Mouse (Mus musculus): Measurements from ENCODE around the gene Tbxa2r.

Tbxa2r gene

DNA sequence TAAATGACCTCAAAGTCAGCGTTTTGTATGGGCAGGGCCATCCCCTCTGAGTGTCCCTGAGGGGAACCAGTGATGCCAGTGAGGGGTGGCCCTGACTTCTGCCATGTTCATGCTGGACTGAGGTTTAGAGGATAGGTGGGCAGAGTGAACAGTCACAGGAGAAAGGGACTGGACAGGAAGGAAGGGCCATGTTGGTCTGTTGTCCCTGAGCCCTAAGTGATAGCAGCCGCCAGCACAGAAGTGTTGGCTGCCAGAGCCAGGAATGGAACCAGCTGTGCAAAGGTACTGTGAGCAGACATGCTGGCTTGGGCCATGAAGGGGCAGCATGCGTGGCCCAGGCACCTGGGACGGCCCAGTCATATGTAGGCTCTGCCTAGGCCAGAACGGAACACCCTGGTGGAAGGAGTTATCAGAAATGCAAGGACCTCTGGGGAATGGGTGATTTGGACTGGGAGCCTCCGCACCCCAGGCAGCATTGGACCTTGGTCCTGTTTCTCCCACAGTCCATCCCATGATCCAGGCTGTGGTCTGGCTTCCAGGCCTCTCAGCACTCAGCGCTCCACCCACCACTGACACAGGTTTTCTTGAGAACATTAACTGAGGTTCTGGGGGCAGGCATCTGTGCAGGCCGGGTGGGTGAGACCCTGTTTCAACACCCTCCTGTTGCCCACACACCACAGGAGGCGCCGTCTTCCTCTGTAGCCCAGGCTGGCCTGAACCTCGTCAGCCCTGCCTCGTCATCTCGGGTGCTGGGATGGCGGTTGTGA is 28.8 kb upstream of the Tbxa2r start:
- no peak for DNase-seq (ENCODE audit: low read depth, low spot score)

DNA sequence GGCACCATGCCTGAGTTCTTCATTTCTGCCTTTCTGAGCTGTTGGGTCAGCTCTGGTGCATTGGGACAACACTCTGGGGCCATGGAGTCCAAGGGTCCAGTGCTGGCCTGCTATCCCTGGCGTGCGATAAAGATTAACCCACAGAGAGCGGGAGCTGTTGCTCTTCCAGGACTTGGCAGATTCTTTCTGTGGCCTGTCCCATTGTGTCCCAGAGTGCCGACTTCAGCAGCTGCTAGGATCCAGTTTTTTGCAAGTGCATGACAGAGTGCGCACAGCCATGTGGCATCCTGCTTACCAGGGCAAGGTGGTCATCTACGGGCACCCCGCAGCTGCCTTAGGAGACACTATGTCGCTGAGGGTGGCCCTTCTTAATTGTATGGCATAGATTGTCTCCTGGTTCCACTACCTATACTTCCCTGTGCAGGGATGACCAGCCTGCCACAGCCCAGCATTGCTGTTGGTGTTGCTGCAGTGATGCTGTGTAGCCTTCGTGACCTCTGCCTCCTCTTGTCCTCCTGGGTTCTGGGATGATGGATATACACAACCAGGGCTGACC is 28.1 kb upstream of the Tbxa2r start:
- no peak for DNase-seq (ENCODE audit: low read depth, low spot score)

DNA sequence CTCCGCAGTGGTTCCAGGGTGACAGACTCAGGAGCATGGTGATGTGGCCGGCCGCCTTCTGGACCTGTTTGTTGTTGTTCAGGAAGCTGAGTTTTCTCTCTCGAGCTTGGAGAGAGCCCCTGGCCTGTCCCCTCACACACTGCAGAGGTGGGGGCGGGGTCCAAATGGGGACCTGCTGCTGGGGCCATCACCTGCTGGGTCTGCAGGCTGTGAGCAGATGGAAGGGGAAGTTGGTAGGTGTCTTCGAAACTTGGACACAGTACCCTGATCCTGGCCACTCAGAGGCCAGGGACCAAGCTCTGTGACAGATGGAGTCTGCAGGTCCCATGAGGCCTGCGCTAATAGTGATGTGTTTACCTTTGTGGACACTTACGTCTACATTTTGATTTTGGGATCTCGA is 27.2 kb upstream of the Tbxa2r start:
- no peak for DNase-seq (ENCODE audit: low read depth, low spot score)

DNA sequence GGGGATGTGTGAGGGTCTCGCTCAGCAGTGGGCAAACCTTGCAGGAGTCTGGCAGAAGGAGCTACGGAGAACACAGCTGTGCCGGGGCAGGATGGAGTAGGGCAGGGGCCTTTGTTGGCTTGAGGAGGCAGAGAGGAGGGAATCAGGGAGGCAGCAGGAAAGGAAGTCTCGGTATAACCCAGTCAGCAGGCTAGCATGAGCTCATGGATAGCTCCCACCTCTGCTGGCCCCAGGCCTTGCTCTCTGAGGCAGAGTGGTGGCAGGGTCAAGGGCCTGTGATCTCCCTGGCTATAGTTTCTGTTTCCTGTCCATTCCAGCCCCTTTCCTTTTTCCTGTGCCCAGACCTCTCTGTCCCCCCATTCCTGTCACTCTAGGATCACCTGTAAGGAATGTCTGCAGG is 26.2 kb upstream of the Tbxa2r start:
- no peak for DNase-seq (ENCODE audit: low read depth, low spot score)

DNA sequence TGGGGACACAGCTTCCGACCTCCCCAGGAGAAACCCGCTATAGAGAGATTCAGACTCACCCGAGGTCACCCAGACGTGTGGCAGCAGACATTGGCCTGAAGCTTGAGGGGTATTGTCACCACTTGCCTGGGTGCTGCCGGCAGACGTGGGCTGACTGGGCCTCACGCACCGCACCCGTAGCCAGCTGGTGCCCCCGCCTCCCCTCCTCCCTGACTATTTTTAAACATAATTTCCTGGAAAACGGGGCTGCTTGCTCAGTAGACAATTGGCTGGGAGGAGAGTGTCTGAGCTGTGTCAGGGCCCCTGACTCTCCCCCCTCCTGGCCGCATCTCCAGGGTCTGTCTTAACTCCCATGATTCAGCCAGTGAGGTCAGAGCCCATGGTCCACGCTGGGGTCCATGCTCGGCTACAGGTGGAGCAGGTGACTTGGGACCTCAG is 25.7 kb upstream of the Tbxa2r start:
- no peak for DNase-seq (ENCODE audit: low read depth, low spot score)

DNA sequence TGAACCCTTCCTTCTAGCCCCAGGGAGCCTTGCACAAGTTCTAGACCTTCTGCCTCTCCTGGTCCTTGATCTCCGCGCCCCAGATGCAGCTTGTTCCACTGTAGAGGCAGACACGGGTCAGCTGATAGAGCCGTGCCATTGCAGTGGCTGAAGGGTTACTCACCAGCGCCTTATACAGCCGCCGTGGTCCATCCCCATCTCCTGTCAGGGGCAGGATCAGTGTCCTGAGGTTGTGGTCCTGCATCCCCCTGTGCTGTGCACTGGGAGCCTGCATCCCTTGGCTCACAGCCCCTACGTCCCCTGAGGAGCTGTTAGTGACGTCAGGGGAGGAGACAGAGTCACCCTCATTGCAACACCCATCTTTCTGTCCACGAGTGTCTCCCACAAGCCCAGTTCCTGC is 25.3 kb upstream of the Tbxa2r start:
- DNase-seq (ENCODE audit: low read depth, low spot score), result no peak

DNA sequence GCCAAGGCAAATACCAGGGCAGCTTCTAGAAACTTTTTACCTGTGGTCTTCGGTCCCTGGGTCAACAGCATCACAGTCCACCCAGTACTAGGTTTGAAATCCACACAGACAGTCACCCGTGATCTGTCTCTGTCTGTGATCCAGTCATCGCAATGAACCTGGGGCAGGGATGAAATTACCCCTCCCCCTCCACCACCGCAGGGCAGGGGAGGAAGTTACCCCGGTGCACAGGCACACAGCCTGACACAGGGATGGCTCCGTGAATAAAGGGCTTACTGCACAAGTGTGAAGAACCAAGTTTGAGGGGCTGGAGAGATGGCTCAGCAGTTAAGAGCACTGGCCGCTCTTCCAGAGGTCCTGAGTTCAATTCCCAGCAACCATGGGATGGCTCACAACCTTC is 24.8 kb upstream of the Tbxa2r start:
- no peak for DNase-seq (ENCODE audit: low read depth, low spot score)

DNA sequence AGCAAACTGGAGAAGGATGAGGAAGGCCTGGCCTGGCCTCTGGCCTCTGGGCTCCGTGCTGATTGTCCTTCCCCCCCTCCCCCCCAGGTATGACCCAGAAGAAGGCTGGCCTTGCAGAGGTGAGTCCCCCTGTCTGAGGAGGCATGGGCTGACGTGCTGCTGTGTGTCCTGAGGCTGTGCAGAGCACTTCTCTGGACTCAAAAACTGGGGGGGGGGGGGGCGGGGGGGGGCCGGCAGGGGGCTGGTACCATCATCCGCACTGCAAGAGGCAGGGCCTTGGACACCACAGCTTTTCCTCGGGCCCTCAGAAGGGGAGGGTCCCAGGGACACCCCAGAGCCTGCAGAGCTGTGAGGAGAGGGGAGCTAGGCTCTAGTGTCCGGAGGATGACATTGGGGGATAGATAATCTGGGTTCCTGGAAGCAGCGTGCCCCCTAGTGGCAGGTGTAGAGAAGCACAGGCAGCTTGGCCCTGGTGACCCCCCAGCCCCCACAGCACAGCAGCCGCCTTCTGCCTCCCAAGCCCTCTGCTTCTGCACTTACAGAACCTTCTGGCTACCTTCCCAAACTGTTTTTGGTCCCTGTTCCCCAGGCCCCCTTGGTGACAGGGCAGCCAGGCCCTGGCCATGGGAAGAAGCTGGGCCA is 23.8 kb upstream of the Tbxa2r start:
- DNase-seq (ENCODE audit: low read depth, low spot score), result peak; percentile 79

DNA sequence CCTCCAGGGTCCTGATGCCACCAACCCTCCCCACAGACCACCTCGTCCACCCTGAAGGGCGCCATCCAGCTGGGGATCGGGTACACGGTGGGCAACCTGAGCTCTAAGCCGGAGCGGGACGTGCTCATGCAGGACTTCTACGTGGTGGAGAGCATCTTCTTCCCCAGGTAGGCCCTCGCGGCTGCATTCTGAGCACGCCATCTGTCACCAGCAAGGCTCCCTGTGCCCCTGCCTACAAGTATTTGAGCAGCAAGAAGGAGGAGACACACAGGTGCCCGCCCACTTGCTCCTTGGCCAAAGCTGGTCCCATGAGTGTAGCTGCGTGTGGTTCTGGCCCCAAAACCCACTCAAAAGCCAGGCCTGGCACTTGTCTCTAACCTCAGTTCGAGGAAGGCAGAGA is 22.9 kb upstream of the Tbxa2r start:
- DNase-seq (ENCODE audit: low read depth, low spot score), result no peak

DNA sequence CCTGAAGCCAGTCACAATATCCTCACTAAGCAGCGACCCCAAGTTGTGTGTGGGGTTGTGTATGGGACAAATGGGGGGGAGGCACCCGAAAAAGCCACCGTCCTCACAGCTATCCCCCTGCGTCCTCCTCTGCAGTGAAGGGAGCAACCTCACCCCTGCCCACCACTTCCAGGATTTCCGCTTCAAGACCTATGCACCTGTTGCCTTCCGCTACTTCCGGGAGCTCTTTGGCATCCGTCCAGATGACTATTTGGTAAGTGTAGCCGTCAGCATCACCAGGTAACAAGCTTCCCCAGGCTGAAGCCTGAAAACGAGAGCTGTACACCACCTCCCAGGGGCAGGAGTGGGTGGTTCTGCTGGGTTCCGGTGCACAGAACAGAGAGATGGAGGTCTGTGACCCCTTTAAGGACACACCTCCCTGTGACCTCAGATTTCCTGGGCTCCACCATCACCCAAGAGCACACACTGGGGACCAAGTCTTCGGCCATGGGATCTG is 22.3 kb upstream of the Tbxa2r start:
- DNase-seq (ENCODE audit: low read depth, low spot score), result no peak

DNA sequence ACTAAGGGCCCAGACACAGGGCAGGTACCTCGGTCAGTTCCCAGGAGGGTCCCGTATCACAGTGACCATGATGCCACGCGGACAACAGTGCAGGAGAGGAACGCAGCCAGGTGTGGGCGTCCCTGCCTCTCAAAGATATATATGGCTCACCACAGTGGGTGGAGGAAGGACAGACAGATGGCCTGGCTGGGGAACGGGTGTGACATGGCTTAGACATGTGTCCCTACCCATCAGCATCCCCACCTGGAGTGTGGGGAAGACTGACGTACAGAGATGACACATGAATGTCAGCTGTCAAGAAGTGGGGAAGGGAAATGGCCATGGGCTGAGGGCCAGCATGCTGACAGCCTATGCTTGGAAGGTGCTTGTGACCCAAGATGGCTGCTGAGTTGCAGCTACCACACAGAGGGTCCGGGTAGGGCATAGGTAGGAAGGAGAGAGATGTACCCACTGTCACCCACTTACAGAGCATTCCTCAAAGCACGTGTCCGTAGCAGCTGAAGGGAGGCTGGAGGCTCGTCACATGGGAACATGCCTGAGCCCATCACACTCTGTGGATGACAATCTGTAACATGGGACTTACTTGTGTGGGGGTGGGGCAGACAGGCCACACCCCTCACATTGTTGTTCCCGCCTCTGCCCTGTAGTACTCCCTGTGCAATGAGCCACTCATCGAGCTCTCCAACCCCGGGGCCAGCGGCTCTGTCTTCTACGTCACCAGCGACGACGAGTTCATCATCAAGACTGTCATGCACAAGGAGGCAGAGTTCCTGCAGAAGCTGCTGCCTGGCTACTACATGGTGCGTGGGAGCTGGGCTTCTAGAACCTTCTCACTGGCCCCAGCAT is 21.5 kb upstream of the Tbxa2r start:
- DNase-seq (ENCODE audit: low read depth, low spot score), result no peak

DNA sequence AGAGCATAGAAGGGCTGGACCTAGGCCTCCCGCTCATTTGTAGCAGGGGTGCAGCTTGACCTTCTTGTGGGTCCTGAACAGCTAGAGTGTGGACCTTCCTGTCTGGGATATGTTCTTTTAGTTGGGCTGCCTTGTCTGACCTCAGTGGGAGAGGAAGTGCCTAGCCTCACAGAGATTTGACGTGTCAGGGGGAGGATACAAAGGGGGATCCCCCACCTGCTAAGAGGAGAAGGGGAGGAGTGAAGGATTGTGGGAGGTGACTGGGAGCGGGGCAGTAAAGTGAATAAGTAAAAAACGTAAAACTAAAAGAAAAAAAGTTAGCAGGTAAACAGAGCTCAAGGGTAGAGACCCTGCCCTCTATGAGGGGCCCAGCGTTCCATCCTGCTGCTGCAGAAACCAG is 19.0 kb upstream of the Tbxa2r start:
- DNase-seq (ENCODE audit: low read depth, low spot score), result no peak

DNA sequence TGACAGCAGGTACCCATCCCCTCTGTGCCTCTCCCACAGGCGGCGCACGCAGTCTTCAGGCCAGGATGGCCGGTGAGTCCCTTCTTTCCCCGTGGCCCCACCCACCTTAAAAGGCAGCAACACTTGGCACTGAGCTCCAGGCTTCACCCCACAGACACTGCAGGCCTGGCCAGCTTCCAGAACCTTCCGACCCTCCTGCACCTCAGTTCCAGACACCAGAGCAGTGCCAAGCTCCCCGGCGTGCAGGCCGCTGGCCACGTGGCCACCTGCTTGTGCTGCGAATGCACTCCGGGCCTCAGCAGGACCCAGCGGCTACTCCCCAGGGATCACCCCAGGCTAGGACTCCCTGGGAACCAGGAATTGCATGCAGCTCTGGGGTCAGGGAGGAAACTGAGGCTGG is 14.9 kb upstream of the Tbxa2r start:
- DNase-seq (ENCODE audit: low read depth, low spot score), result no peak

DNA sequence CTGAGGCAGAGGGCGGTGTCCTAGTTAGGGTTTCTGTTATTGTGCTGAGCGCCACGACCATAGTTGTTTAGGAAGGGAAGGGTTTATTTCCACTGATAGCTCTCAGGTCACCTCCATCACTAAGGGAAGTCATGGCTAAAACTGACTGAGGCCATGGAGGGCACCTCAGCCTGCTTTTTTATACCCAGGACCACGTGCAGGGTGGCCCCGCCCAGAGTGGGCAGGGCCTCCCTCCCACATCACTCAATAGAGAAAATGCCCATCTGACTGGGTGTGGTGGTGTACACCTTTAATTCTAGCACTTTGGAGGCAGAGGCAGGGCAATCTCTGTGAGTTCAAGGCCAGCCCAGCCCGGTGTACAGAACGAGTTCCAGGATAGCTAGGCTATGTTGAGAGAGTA is 14.3 kb upstream of the Tbxa2r start:
- peak; percentile 54 for DNase-seq (ENCODE audit: low read depth, low spot score)

DNA sequence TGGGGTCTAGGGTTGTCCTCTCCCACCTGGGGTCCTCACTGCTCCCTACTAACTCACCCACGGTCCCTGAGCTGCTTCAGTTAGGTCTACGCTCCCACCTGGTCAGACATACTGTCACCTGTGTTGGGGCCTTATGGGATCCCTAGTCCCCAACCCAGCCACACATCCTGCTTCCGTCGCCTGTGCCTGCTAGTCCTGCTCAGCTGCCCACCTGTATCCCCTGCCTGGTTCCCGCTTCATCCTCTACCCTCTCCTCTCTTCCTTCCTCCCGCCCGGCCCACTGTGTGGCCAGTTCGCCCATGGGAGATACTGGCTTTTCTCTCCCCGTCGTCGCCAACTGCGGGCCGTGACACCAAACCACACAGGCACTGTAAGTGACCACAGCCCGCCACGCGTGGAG is 12.9 kb upstream of the Tbxa2r start:
- no peak for DNase-seq (ENCODE audit: low read depth, low spot score)

DNA sequence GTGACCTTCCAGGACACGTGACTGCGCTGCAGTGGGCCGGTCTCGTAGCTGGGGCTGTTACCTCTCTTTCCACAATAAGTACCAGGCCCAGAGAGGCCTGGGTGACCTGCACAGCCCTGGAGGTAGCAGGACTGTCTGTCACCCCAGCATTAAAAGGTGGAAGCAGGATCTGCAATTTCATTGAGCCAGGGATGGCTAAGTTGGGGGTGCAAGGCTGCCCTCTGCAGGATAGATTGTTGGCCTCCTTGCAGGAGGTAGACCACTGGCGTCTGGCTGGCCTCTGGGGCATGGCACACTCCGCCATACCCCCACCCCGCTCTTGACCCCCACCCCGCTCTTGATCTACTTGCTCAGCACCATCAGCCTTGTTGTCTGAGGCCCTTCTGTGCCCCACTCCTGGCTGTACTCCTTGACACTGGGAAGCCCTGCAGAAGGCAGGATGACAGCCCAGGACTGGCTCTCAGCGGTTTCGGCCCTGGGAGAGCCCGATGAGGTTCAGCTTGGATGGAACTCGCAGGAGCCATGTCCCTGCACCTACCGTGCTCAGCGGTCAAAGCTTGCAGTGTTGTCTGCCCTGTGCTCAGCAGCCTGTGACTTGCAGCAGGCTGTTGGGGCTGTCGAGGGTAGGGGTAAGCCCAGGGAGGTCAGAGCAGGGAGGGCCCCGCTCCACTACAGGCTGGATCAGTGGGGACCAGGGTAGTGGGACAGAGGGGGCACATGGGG is 12.0 kb upstream of the Tbxa2r start:
- DNase-seq (ENCODE audit: low read depth, low spot score), result no peak

DNA sequence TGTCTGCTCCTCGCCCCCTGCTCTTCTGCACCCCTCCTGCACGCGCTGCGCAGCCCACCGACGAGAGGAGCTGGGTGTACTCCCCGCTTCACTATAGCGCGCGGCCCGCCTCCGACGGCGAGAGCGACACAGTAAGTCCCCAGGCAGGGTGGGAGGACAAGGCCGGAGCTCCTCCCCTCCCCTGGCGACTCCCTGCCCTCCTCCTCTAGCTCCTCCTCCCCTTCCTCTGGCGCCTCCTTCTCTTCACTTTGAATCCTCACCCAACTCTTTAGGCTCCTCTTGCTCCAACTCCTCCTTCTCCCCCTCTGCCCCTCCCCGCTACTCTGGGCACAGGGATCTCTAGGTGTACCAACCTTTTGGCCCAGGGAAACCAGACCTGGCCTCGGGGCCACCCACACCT is 11.3 kb upstream of the Tbxa2r start:
- peak; percentile 95 for DNase-seq (ENCODE audit: low read depth, low spot score)

DNA sequence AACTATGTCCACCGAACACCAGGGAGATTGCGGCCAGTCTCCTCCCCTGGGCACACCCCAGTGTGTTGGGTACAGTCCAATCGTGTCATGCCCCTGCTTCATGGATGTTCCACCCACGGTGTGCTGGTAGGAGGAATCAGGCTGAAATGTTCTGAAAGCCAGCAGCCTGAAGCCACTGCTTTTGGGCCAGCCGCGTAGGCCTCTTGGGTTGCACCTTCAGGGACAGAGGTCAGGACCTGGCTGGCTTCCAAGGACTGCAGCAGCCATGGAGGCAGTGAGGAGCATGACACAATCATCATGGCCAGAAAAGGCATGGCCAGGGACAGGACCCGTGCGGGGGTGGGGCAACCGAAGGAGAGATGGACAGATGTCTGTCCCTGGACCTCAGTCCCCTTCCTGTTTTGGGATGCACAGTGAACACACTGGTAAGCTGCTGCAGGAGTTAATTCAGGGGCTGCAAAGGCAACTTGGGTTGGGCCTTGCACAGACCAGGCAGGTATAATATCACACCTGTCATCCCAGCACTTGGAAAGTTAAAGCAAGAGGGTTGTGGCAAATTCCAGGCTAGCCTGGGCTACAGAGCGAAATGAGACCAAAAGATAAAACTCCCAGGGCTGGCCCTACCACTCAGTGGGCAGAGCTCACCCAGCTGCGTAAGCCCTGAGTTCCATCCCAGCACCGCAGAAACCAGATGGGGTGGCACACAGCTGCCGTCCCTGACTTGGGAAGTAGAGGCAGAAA is 9.8 kb upstream of the Tbxa2r start:
- no peak for DNase-seq (ENCODE audit: low read depth, low spot score)

DNA sequence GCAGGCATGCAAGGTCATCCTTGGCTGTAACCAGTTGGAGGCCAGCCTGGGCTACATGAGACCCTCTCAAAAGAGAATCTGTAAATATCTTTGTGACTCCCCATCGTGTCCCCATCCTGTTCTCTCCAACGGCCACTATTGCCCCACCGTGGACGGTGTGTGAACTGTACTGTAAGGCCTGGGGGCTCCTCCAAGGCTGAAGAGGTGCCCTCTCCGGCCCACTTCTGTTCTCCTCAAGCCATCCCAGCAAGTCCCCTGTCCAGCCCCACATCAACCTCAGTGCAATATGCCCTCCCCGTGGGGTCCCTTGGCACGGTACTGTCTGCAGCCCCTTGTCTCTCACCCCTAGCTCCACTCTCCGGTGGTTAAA is 9.2 kb upstream of the Tbxa2r start:
- DNase-seq (ENCODE audit: low read depth, low spot score), result no peak

DNA sequence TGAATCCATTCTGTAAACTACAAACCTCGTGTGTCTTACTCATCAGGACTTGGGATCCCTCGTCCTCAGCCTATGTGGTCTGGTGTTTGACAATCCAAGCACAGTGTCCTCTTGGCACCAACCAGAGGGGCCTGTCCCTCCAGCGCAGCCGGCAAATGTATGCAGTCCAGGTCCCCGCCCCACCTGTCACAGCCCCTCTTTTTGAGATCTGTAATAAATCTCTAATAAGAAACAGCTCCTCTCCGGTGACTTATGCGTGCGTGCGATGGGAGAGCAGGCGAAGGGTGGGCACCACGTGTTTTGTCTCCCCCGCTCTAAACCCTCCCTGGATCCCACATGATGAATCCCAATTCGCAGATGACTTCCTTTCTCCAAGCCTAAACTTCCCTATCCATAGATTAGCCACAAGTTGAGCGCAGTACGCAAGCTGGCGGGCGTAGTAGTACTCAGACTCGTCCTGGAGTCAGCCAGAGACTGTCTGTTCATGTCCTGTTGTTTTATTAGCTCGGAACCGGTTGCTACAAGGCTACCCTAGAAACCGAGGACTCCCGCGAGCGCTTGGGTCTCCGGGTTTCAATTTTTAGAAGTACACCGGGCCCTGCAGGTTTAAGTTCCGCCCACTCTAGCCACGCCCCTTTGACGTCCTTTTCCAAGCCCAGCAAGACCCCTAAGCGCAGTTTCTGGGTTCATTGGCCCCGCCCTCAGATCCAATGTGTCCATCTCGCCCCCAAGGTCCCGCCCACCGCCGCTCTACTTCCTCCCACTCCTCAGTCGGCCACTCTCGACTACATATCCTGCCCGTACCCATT is 8.6 kb upstream of the Tbxa2r start:
- peak; percentile 100 for DNase-seq (ENCODE audit: low read depth, low spot score)
